33 mouse cellular contexts compared by ENCODE assay signal in genomic region chr4:132501639-132502038, GRCm38 (mm10).
"Had no signal": no experiment of that assay in that cellular context is flagged by ENCODE, and none has a peak within 500 bp of the region (broad histone marks: within the 10 kb centered on the region; RNA-seq: fewer than 3 reads in every experiment).

No protein-coding gene starts in this region.

- ATAC-seq: hindbrain, embryonic 16.5 days; hindbrain, postnatal 0 days; inflammation-experienced regulatory T-cells, adult 6 months; intestine, embryonic 15.5 days; intestine, embryonic 16.5 days; intestine, postnatal 0 days had no signal

- H3K4me3 ChIP-seq: heart, embryonic 10.5 days; heart, embryonic 12.5 days; heart, embryonic 13.5 days; heart, embryonic 15.5 days; hindbrain, embryonic 10.5 days; hindbrain, embryonic 12.5 days; hindbrain, embryonic 13.5 days; hindbrain, embryonic 15.5 days; intestine, embryonic 15.5 days; kidney, embryonic 15.5 days; layer of hippocampus, adult 2 months; left cerebral cortex, adult 2 months had no signal

- H3K36me3 ChIP-seq: hindbrain, embryonic 15.5 days had no signal

- H3K27ac ChIP-seq: heart, embryonic 10.5 days; heart, embryonic 13.5 days; heart, embryonic 15.5 days; hindbrain, embryonic 10.5 days; hindbrain, embryonic 12.5 days; hindbrain, embryonic 13.5 days; hindbrain, embryonic 14.5 days; hindbrain, embryonic 15.5 days; hindbrain, postnatal 0 days; intestine, embryonic 15.5 days; kidney, embryonic 15.5 days; kidney, postnatal 0 days; layer of hippocampus, adult 2 months; left cerebral cortex, adult 2 months had no signal

- H3K9me3 ChIP-seq: heart, embryonic 10.5 days; heart, embryonic 12.5 days; heart, embryonic 13.5 days; heart, embryonic 15.5 days; hindbrain, embryonic 10.5 days; hindbrain, embryonic 12.5 days; hindbrain, embryonic 13.5 days; hindbrain, embryonic 15.5 days; intestine, embryonic 15.5 days; kidney, embryonic 15.5 days had no signal

- H3K9ac ChIP-seq: heart, embryonic 12.5 days; heart, embryonic 13.5 days; heart, embryonic 15.5 days; hindbrain, embryonic 12.5 days; hindbrain, embryonic 13.5 days; hindbrain, embryonic 14.5 days; hindbrain, embryonic 15.5 days; intestine, embryonic 15.5 days; kidney, embryonic 15.5 days had no signal

- DNase-seq: heart, postnatal 10 days; heart, postnatal 14 days; heart, postnatal 36 days; heart, postnatal 4 days; kidney, adult 11 months; kidney, adult 18-20 months; kidney, adult 2 months; kidney, adult 8-10 months; kidney, adult 9 months; kidney, postnatal 10 days; kidney, postnatal 14 days; kidney, postnatal 25 days; kidney, postnatal 36 days; kidney, postnatal 4 days had no signal

- H3K4me1 ChIP-seq: hindbrain, embryonic 12.5 days; hindbrain, embryonic 13.5 days; hindbrain, embryonic 15.5 days; intestine, embryonic 15.5 days had no signal

- H3K27me3 ChIP-seq: heart, embryonic 12.5 days; heart, embryonic 13.5 days; heart, embryonic 15.5 days; hindbrain, embryonic 12.5 days; hindbrain, embryonic 13.5 days; hindbrain, embryonic 15.5 days; intestine, embryonic 15.5 days; kidney, embryonic 15.5 days had no signal
